Mouse (Mus musculus): ENCODE results near the gene Cldn1.

The Cldn1 gene

GRCm38 (mm10) chr16:26371325-26372053 is at the start of gene Cldn1:
TSS of gene Cldn1 (minus strand) at chr16:26371841.
- DNase-seq = peak; percentile 86

- DNase-seq = no peak
These were observed 47.0 kb upstream of the Cldn1 start for GRCm38 (mm10) chr16:26418616-26419015.

GRCm38 (mm10) chr16:26404070-26404469 is 32.4 kb upstream of the Cldn1 start:
- DNase-seq = no peak

- peak; percentile 74 for DNase-seq
These were observed 29.3 kb upstream of the Cldn1 start for GRCm38 (mm10) chr16:26400971-26401370.

- DNase-seq = peak; percentile 6
These were observed 28.9 kb upstream of the Cldn1 start for GRCm38 (mm10) chr16:26400549-26400948.

- no peak for DNase-seq
These were observed 19.3 kb upstream of the Cldn1 start for GRCm38 (mm10) chr16:26390936-26391335.

- DNase-seq = no peak
These were observed 14.5 kb upstream of the Cldn1 start for GRCm38 (mm10) chr16:26386159-26386558.

GRCm38 (mm10) chr16:26384112-26384649 is 12.5 kb upstream of the Cldn1 start:
- no peak for DNase-seq

GRCm38 (mm10) chr16:26377170-26377569 is 5.5 kb upstream of the Cldn1 start:
- no peak for DNase-seq

- no peak for DNase-seq
These were observed 1.5 kb downstream of the Cldn1 start for GRCm38 (mm10) chr16:26370127-26370526.

- no peak for DNase-seq
These were observed 2.5 kb downstream of the Cldn1 start for GRCm38 (mm10) chr16:26369044-26369730.

- peak; percentile 57 for DNase-seq
These were observed 3.5 kb downstream of the Cldn1 start for GRCm38 (mm10) chr16:26368121-26368520.

GRCm38 (mm10) chr16:26360694-26361093 is 10.9 kb downstream of the Cldn1 start:
- no peak for DNase-seq

GRCm38 (mm10) chr16:26359619-26360018 is 12.0 kb downstream of the Cldn1 start:
- no peak for DNase-seq

- no peak for DNase-seq
These were observed 12.7 kb downstream of the Cldn1 start for GRCm38 (mm10) chr16:26358898-26359297.

- DNase-seq = peak; percentile 46
These were observed 13.5 kb downstream of the Cldn1 start for GRCm38 (mm10) chr16:26357863-26358780.

GRCm38 (mm10) chr16:26355513-26355912 is 16.1 kb downstream of the Cldn1 start:
- DNase-seq = no peak

GRCm38 (mm10) chr16:26350786-26351185 is 20.9 kb downstream of the Cldn1 start:
- peak; percentile 19 for DNase-seq

GRCm38 (mm10) chr16:26348809-26349208 is 22.8 kb downstream of the Cldn1 start:
- DNase-seq = no peak

GRCm38 (mm10) chr16:26316281-26316680 is 55.4 kb downstream of the Cldn1 start:
- DNase-seq = no peak

- no peak for DNase-seq
These were observed 56.8 kb downstream of the Cldn1 start for GRCm38 (mm10) chr16:26314815-26315214.

GRCm38 (mm10) chr16:26309402-26309801 is 62.2 kb downstream of the Cldn1 start:
- DNase-seq = no peak

Data from kidney, postnatal 14 days (tissue).